Mouse (Mus musculus) stomach, postnatal 0 days (tissue): ENCODE measurements at regions not wholly inside any gene's neighbourhood (a gene's known extent, or its start where the extent isn't known, plus 50 kb on each side); places are given as distances from the start of the nearest gene placed in this dataset.

Source experiments
- CTCF ChIP-seq: IDR thresholded peaks from 2 replicates; pipeline ENCODE4 v1.5.1; 2016; ENCODE audit warnings: antibody characterized with exemption, low read depth, mild to moderate bottlenecking, moderate library complexity
- EP300 ChIP-seq: optimal IDR thresholded peaks from 2 replicates; pipeline ENCODE3; 2016; ENCODE audit warnings: antibody characterized with exemption

DNA sequence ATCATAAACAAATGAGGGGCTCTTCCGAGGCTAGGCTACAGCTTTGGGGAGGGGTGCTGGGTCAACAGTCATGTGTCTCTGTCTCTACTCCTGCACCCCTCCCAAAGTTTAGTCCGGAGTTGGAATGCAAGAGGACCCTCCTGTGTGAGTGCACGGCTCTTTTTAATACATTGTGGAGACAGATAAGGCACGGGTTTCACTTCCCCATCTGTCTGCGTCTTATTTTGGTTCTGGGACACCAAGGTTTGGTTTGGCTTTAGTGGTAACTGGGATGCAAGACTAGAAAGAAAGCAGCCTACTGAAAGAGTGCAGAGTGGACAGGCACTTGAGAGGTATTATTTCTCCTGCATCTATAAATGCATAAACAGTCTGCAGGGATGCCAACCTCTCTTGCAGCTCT, 71.2 kb downstream of the Tmem30b start:
- TF ChIP-seq CTCF (no peak), EP300 (no peak)
